Comparison of ENCODE assay signal across 1 mouse cellular context in genomic region chr12:101912626-101913490, GRCm38 (mm10).
TF ChIP-seq lines count a peak whose summit lies in the region.

Gene Trip11, minus strand, starts transcription at chr12:101913267.

TF ChIP-seq in CH12.LX, 34 proteins besides CTCF, POLR2A, EP300 and RAD21 (continued from another document):
- peak; percentile 72 for TF ChIP-seq MEF2A (IDR thresholded peaks at IDR 0.05; ENCODE audit: borderline replicate concordance, low read depth, low read length)
- TF ChIP-seq UBTF (IDR thresholded peaks at IDR 0.05; ENCODE audit: low read depth, low read length): 0 out of 2 replicates have a peak, but pooled peaks have one; percentile 37
- TF ChIP-seq BHLHE40 (IDR thresholded peaks at IDR 0.05; ENCODE audit: low read depth, low read length): peak; percentile 27; the same call in 1 of the 2 replicates
- TF ChIP-seq USF2 (conservative IDR thresholded peaks at IDR 0.05; ENCODE audit: low read depth, low read length): no peak
- TF ChIP-seq MXI1 (IDR thresholded peaks at IDR 0.05; ENCODE audit: low read depth, low read length): peak; percentile 67
- peak; percentile 95 for TF ChIP-seq ELF1 (IDR thresholded peaks at IDR 0.05; ENCODE audit: low read depth, low read length)
- no peak for TF ChIP-seq PAX5 (IDR thresholded peaks at IDR 0.05; ENCODE audit: low read length)
- peak; percentile 92 for TF ChIP-seq NELFE (IDR thresholded peaks at IDR 0.05; ENCODE audit: low read depth, low read length)
